Mouse (Mus musculus) megakaryocyte-erythroid progenitor cell, adult 5-6 weeks (primary cell): ENCODE results near the gene Fanca. TPM values are rescaled to one million over a fixed set of nuclear protein-coding genes. Genes with fewer than 3 reads are reported as not detected.
"Not testable (repeated sequence)": the region's sequence is repeated elsewhere in the genome, so short reads cannot be mapped to it uniquely, and the experiment has no call there.

ENCODE experiments used
- ATAC-seq: replicated peaks from 2 replicates; pipeline ENCODE4 v1.8.0; 2016; ENCODE audit warnings: mild to moderate bottlenecking, inconsistent platforms; ENCODE audit not compliant: severe bottlenecking, poor library complexity, low FRiP score, low TSS enrichment
- total RNA-seq, 2 experiments: library from RNA; stranded (forward) in 1 of 2; stranded (reverse) in 1 of 2; fragments of 200-1000, 215-1000 nt in 1 of 2; fragments of >200 nt in 1 of 2; fragmentation: Nextera tagmentation in 1 of 2; gene quantifications; 2 replicates each; pipeline ENCODE4 v1.2.3; 2014 to 2017

Fanca gene
- total RNA-seq, 2 experiments from 2014 or later, result 48.6 to 88.7 TPM

GRCm38 (mm10) chr8:123332262-123333090 is 14.1 kb upstream of the Fanca start, which contains the start of gene Spire2:
TSS of gene Spire2 (plus strand) at chr8:123332713.
- peak; percentile 61 for ATAC-seq

- ATAC-seq, result peak; percentile 57
Measured at GRCm38 (mm10) chr8:123331810-123332209, 13.4 kb upstream of the Fanca start.

DNA sequence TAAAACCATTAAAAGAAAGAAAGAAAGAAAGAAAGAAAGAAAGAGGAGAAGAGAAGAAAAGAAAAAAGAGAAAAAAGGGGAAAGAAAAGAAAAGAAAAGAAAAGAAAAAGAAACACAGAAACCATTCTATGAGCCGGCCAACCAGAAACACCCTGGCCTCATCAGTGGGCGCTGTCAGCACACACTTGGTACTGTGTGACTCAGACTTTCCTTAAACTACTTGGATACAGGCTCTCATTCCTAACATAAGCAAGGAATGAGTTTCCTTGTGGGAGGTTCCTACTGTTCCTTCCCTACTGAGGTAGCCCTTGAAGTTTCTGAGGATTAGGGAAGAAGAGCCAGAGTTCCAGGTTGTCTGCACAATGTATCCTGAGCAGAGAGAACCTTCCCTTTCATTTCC is 12.9 kb upstream of the Fanca start:
- ATAC-seq, result no peak

- ATAC-seq, result no peak
Measured at GRCm38 (mm10) chr8:123330701-123331100, 12.3 kb upstream of the Fanca start.

DNA sequence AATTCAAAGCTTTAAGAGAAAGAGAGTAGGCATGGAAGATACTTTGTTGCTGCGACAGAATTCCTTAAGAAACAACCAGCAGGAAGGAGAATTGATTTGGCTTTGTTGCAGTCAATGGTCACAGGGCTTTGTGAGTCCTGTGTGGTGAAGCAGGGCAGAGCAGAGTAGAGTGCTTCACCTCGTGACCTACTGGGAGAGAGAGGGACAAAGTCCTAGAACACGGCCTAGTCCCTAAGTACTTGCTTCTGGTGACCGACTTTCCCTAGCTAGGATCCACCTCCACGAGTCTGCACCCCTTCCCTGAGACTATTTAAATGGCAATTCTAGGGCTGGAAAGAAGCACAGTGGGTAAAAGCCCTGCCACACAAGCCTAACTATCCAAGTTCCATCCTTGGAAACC is 11.6 kb upstream of the Fanca start:
- ATAC-seq, result no peak

DNA sequence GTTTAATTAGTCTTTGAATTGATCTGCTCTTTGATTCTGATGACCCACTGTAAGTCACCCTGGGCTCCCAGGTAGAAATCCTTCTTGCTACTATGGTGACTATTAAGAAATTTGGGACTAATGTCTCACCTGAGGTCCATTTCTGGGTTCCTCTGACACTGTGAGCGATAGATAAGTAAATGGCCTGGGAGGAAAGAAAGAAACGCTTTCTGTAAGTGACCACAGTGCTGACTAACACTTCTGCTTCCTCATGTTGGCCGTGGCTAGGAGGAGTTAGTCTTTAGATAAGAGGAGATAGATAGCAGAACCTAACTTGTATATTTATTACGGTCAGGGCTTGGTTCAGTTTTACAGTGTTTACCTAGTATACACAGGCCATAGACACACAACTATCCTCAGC is 11.0 kb upstream of the Fanca start:
- no peak for ATAC-seq

DNA sequence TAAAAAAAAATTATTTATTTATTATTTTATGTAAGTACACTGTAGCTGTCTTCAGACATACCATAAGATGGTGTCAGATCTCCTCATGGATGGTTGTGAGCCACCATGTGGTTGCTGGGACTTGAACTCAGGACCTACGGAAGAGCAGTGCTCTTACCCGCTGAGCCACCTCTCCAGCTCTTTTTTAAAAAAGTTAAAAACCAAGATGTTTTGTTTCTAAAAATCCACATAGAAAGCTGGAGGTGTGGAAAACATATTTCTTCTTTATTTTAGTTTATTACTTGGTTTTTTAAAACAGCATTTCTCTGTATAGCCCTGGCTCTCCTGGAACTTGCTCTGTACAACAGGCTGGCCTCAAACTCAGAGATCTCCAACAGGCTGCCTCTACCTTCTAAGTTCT is 10.2 kb upstream of the Fanca start:
- ATAC-seq, result no peak

GRCm38 (mm10) chr8:123319522-123320164 is 1.3 kb upstream of the Fanca start:
- ATAC-seq, result no peak

DNA sequence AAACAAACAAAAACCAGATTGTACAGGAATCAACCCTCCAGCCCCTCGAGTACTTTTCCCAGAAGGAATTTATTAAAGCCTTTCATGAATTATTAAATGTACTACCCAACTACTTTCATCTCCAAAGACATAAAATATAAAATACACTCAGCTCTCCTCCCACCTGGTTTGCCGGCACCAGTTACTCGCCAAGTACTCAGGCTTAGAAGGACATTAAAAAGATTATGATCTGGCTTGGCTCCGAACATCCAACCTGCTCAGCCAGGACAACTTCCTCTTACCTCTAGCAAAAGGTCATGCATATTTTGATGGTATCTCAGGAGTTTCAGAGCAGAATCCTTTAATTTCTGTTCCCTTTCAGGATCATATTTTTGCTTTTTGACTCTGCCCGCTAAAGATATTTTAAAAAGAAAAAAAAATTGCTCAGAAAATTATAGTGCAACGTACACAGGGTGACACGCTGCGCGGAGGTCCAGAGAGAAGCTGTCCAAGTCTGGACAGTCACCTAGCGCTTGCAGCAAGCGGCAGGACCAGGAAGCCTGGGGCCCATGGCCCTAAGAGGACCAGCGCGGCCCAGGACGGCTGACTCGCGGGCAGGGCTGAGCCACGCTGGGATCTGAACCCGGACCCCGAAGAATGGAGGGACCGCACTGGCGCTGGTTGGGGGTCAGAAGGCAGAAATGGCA is 452 bp downstream of the Fanca start:
- peak; percentile 46 for ATAC-seq

- no peak for ATAC-seq
Measured at GRCm38 (mm10) chr8:123308738-123309137, 9.6 kb downstream of the Fanca start.

GRCm38 (mm10) chr8:123298301-123298700 is 20.1 kb downstream of the Fanca start:
- no peak for ATAC-seq

DNA sequence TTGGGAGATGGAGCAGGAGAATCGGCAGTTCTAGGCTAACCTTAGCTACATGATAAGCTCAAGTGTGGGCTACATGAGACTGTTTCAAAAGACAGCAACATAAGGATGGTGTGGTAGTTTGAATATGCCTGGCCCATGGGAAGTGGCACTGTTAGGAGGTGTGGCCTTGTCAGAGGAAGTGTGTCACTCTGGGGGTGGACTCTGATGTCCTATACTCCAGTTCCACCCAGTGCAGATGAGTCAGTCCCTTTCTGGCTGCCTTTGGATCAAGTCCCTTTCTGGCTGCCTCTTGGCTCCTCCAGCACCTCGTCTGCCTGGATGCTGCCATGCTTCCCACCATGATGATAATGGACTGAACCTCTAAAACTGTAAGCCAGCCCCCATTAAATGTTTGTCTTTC is 25.6 kb downstream of the Fanca start:
- no peak for ATAC-seq

DNA sequence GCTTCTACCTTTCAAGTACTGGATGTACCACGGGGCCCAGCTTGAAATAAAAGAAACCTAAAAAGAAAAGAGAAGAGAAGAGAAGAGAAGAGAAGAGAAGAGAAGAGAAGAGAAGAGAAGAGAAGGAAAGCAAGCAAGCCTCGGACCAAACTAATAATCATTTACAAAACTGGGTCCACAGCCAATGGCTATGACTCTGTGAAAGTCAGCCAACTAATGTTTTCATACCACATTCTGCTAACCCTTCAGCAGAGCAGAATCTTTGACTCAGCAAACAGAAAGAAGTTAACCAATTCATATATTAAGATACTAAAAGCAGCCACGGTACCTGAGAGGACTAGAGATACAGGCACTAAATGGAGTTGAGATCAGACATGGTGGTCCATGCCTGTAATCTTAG is 26.1 kb downstream of the Fanca start:
- no peak for ATAC-seq

DNA sequence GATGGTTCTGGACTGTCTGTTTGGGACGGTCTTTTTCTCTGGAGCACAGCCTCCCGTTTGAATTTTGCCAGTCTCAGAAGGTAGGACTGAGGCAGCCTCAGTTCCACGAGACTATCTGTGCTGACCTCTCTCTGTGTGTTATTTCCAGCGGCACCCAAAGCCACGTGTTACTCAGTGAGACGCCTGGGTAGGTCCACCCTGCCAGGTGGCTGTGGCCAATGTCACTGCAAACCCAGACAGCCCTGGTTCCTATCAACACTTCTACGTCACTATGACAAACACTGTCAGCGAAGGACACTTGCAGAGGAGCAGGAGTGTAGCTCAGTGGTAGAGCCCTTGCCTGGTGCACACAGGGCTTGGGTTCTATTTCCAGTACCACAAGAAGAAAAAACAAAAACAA is 26.7 kb downstream of the Fanca start:
- ATAC-seq, result no peak

GRCm38 (mm10) chr8:123290679-123291078 is 27.7 kb downstream of the Fanca start:
- ATAC-seq, result no peak

DNA sequence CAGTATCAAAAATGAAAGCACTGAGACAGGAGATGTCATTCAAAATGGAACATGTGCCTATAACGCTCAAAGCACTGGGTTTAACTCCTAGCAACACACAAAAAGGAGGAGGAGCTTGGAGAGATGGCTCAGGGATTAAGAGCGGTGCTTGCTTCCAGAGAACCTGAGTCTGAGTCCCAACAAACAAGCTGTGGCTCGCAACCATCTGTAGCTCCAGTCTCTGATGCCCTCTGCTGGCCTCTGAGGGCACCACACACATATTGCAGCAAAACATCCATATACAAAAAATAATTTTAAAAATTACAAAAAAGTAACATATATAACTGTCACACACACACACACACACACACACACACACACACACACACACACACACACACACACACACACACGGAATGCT is 28.2 kb downstream of the Fanca start:
- ATAC-seq, result 0 out of 2 replicates have a peak, but pooled peaks have one; percentile 47

DNA sequence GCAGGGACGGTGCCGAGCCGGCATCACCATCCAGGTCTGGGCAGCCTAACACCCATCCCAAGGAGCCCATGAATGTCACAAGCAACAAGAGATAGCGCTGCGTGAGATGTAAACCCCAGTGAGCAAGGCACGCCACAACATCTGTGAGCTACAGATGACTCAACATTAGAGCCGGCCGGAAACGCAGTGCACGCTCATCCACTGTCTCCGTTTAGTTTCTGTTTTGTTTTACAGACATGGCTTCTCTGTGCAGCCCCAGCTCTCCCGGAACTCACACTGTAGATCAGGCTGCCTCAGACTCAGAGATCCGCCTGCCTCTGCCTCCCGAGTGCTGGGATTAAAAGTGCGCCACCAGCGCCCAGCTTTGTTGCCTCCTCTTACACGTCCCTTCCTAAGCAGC is 31.0 kb downstream of the Fanca start:
- no peak for ATAC-seq

DNA sequence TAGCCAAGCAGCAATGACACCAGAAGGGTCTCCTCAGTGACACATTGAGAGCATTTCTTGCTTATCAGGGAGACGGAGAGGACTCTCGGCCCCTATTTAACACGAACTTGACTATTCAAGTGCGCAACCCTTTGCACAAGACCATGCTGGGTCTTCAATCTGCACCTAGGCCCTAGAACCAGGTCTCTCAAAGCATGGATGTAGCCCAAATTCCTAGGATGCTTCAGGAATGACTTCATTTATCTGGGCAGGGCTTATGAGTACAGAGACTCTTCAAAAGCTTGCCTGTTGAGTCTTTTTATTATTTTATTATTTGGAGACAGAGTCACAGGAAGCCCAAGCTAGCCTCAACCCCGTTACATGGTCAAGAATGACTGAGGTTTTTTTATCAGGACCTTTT is 33.9 kb downstream of the Fanca start:
- ATAC-seq, result no peak

GRCm38 (mm10) chr8:123283991-123284390 is 34.4 kb downstream of the Fanca start:
- ATAC-seq, result no peak

- not testable (repeated sequence) for ATAC-seq
Measured at GRCm38 (mm10) chr8:123282994-123283393, 35.4 kb downstream of the Fanca start.
